Mouse (Mus musculus) adrenal gland, adult 8-10 months (tissue): ENCODE data around the gene Fyn. TPM values are rescaled to one million over a fixed set of nuclear protein-coding genes. Genes with fewer than 3 reads are reported as not detected.

Experiments used
- DNase-seq: peaks from one replicate; pipeline ENCODE4 v3.0.0; 2022
- total RNA-seq, 4 experiments: library from RNA; stranded (reverse); gene quantifications; 2 replicates each; pipeline ENCODE4 v1.2.4; 2022

Fyn gene
- total RNA-seq, 4 experiments from 2014 or later: 42.7 to 61.7 (median 54.9) TPM

DNA sequence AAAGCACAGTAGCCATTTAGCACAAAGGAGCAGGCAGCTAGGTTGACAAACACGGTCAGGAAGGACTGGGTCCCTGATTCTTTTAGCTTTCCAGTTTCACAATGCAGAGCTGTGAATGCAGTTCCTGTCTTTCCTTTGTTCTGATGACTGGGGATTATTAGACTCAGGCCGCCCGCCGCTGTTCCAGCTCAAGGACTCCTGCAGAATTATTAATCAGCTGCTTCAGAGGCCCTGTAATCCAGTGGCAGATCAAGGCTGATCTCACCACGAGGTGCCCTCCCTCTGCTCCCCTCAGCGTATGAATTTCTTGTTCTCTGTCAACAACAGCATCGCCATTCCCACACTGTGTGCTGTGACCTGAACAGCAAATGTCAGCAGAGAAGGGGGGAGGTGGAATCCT, 172.3 kb downstream of the Fyn start:
- peak; percentile 89 for DNase-seq

- DNase-seq: peak; percentile 29
These were observed 172.8 kb downstream of the Fyn start for GRCm38 (mm10) chr10:39541451-39541874.

GRCm38 (mm10) chr10:39541951-39542521, 173.4 kb downstream of the Fyn start:
- DNase-seq: no peak

- DNase-seq: no peak
These were observed 174.0 kb downstream of the Fyn start for GRCm38 (mm10) chr10:39542535-39543257.

GRCm38 (mm10) chr10:39543258-39543770, 174.7 kb downstream of the Fyn start:
- no peak for DNase-seq

- no peak for DNase-seq
These were observed 178.9 kb downstream of the Fyn start for GRCm38 (mm10) chr10:39547369-39548074.

GRCm38 (mm10) chr10:39550791-39551190, 182.1 kb downstream of the Fyn start:
- DNase-seq: no peak

DNA sequence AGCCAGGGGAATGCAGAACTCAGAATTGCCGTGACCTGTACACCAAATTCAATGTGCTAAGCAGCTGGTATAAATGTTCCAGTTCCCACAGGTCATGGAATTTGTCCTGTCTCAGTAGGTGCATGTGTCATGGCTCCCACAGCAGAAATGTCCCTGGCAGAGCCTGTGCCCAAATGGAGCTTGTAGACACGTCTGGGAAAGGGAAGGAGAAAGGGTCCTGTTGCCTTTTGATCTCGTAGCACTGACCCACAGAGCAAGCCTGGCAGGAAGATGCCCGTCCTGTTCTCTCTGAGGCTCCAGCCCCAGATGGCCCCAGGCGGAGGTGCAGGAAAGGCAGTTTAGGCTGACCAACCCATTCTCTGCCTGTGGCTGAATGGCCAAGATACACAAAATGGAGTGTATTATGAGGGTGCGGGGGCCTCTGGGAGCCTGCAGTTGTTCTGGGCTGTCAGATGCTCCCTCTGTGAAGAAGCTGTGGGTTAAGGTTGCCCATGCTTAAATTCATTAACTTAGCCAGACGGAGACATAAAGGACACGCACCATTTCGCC, 183.1 kb downstream of the Fyn start:
- no peak for DNase-seq

GRCm38 (mm10) chr10:39552351-39552814, 183.7 kb downstream of the Fyn start:
- no peak for DNase-seq

DNA sequence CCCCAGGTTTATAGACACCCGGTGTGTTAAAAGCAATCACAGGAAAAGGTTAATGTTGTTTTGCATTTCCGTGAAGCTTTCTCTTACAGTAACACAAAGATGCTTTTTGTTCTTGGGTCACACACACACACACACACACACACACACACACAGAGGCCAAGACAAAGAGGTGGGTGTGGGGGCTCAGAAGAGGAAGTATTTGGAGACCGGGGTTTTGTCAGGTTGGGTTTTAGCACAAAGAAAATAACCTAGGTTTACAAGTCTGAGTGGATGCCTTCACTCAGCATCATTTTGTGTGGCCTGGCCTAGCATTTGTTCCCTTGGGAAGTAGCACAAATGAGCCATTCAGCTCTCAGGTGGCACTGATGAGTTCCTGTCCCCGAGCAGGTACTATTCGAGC, 184.2 kb downstream of the Fyn start:
- no peak for DNase-seq

DNA sequence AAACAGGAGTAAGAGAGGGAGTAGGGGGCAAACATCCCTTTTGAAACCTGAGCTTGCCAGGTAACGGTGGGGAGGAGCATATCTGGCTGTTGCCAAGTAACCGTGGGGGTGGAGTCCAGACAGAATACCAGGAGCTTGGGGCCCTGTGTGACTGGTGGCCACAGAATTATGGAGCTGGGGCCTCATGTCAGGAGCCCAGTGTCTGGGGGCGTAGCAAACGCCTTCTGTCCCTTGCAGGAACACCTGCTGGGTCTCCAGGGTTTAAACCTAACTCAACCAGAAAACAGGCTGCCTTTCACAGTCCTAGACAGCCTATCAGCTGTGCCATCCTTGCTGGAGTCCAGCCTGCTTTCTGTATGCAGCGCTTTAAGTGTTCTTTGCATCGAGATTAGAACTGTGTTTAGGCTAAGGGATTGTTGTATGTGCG, 186.6 kb downstream of the Fyn start:
- no peak for DNase-seq

- no peak for DNase-seq
These were observed 187.1 kb downstream of the Fyn start for GRCm38 (mm10) chr10:39555740-39556139.

DNA sequence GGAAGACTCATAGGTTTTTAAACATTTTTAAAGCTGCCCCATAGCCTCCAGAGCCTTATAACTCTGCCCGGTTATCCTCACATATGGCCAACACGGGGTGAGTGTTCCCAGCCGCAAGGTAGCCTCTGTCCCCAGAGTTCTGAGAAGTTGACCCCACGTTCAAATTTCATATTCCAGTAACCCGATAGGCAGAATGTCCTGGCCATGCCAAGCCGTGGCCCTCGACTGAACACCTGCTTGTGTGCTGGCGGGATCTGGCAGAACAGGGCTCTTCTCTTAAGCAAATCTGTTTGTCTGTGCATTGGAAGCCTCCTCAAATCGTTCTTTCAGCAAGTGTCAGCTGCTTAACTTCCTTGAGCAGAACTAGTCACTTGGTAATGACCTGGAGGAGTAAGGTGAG, 188.7 kb downstream of the Fyn start:
- no peak for DNase-seq

DNA sequence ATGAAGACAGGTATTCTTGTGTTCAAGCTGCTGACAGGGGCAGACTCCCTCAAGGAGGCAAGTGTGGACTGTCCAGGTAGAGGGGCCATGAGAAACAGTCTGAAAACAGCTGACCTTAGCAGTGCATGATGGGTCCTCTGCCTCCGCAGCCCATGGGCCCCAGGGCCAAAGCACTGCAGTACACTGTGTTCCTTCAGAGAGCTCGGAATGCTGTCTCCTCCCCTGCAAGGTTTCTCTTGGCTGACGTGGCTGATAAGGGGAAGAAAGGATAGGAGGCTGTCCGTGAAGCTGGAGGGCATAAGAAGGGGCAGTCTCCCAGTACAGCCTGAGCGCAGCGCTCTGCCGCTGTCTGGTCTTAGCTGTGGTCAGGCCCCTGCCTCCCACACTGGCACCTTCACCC, 189.2 kb downstream of the Fyn start:
- peak; percentile 67 for DNase-seq

DNA sequence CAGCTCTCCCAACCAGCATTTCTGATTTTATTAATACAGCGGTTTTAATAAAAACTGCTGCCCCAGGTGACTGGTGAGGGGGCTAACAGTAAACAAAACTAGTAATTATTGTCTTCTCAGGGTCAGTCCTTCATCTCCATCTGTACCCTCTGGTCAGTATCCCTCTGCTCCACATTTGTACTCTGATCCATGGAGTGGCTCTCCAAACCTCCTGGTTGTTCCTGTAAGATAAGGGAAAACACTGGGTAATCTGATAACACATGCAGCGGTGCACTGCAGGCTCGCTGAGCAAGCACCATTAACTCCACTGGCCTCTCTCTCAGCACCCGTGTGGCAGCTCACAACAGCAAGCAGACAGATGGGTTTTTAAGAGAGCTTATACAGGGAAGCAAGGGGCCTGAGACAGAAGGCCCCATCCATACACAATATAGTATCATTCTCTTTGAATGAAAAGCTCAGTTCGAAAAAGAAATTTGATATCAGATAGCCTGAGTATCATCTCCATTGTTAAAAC, 189.9 kb downstream of the Fyn start:
- no peak for DNase-seq

DNA sequence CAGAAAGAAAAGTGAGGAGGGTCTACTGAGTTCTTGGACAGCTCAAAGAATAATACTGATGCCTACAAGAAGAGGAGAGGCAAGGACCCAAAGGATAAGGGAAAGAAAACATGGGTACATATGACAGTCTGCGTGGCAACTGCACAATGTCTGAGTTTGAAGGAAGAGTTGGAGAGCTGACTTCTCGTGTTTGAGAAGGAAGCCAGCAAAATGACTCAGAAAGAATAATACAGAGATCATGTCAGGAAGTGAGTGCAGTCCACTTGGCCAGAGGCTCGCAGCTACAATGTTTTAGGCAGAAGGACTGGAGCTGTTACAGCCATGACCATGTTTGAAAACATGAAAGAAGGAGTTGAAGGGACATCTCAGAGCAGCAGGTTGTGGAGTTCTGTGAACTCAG, 190.7 kb downstream of the Fyn start:
- no peak for DNase-seq

GRCm38 (mm10) chr10:39562383-39562782, 193.7 kb downstream of the Fyn start:
- DNase-seq: no peak

DNA sequence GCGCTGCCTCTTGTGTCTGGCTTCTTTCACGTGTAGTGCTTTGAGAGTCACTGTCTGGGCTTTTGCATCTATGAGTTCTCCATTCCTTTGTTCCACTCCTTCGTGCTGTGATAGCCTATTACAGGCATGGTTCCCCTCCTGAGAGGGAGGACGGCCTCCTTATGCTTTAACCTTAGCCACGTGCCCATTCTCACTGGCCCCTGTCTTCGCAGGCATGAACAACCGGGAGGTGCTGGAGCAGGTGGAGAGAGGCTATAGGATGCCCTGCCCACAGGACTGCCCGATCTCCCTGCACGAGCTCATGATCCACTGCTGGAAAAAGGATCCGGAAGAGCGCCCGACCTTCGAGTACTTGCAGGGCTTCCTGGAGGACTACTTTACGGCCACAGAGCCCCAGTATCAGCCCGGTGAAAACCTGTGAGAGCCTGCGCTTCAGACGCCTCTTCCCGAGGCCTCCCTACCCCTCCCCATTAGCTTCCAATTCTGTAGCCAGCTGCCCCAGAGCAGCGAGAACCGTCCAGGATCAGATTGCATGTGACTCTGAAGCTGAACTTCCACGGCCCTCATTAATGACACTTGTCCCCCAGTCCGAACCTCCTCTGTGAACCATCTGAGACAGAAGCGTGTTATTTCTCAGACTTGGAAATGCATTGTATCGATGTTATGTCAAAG, 195.0 kb downstream of the Fyn start:
- DNase-seq: no peak

DNA sequence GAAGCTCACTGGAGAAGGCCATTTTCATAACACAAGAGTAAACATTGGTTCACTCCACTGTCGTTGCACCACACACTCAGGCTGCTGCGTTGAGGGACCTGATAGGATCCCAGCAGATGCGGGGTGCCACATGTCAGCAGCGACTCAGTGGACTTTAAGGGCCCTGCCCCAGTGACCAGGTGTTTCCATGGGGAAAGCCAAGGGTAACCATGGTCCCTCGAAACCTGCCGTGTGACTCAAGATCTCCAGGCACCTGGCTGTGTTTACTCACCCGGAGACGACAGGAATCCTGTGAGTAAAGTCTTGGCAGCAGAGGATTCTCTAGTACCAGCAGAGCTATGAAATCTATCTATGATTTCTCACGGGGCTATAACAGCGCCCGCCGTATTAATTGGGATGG, 198.2 kb downstream of the Fyn start:
- no peak for DNase-seq

DNA sequence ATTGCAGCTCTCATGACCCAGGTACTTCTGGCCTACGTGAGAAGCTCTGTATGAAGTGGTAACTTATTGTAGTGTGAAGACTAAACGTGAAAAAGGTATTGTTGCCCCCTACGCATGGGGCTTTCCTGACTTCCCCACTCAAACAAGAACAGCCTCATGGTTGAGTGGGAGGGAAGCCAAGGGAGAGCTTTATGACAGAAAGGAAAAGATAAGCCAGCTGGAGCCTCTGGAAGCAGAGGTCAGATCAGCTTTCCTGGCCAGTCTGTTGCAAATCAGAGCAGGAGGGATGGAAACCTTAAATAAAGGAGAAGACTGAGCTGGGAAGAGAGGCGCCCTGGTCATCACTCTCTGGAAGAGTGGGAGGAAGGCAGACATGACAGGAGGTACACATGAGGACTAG, 200.3 kb downstream of the Fyn start:
- DNase-seq: no peak

DNA sequence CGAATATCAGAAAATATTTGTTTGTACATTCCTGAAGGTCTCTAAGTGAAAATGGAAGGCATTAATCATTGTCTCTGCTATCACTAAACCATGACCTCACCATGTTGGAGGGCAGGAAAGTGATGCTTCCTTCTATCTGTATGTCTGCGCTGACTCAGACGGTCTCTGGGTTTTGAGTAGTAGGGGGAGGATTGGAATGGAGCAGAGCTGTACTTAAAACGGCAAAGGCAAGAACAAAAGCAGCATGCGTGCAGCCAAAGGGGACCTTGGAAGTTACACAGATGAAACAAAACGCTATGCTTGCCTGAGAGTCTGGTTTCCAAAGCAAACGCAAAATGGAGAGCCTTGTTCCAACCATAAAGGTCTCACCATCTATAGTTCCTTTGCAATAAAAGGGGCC, 202.4 kb downstream of the Fyn start:
- peak; percentile 36 for DNase-seq

- no peak for DNase-seq
These were observed 203.5 kb downstream of the Fyn start for GRCm38 (mm10) chr10:39572050-39572671.
